Mouse (Mus musculus) liver, embryonic 16.5 days (tissue): ENCODE measurements around the gene Cited2. TPM values are rescaled to one million over a fixed set of nuclear protein-coding genes. Genes with fewer than 3 reads are reported as not detected.

Experiments
- ATAC-seq: fragments of 200-750 bp; cut with Nextera tagmentation; 2 replicates; pipeline ENCODE4 v1.8.0; 2017; ENCODE audit warnings: low read depth, mild to moderate bottlenecking, moderate number of reproducible peaks, moderate library complexity
- H3K27ac ChIP-seq: fragments of 300-500 bp; sonication (generic); 2 replicates; pipeline ENCODE4 v1.5.1; 2014; ENCODE audit warnings: mild to moderate bottlenecking, low read length
- H3K27me3 ChIP-seq: fragments of 300-500 bp; sonication (generic); 2 replicates; pipeline ENCODE4 v1.6.1; 2014; ENCODE audit warnings: low read depth, low read length, mixed read lengths; ENCODE audit not compliant: control insufficient read depth, insufficient read depth
- H3K36me3 ChIP-seq: fragments of 300-500 bp; sonication (generic); 2 replicates; pipeline ENCODE4 v1.6.1; 2014; ENCODE audit warnings: mild to moderate bottlenecking; ENCODE audit not compliant: control insufficient read depth, insufficient read depth
- H3K4me1 ChIP-seq: fragments of 300-500 bp; sonication (generic); 2 replicates; pipeline ENCODE4 v1.6.1; 2014; ENCODE audit warnings: low read depth, low read length, mixed read lengths; ENCODE audit not compliant: control insufficient read depth
- H3K4me2 ChIP-seq: fragments of 300-500 bp; sonication (generic); 2 replicates; pipeline ENCODE4 v1.6.1; 2014; ENCODE audit warnings: low read depth, low read length, mixed read lengths
- H3K4me3 ChIP-seq: fragments of 300-500 bp; sonication (generic); 2 replicates; pipeline ENCODE4 v1.5.1; 2014; ENCODE audit warnings: low read depth, mild to moderate bottlenecking, low read length
- H3K9ac ChIP-seq: fragments of 300-500 bp; sonication (generic); 2 replicates; pipeline ENCODE4 v1.6.1; 2014; ENCODE audit warnings: low read depth, low read length
- H3K9me3 ChIP-seq: fragments of 300-500 bp; sonication (generic); replicated peaks from 2 replicates; pipeline ENCODE4 v1.6.1; 2016; ENCODE audit warnings: low read length; ENCODE audit not compliant: control insufficient read depth
- WGBS: fragments of 180-500 bp; shearing (Covaris S2); extraction: QIAGEN DNeasy Blood & Tissue Kit; methylation state at CpG from one replicate; pipeline ENCODE4 v1.1.7; 2014; ENCODE audit not compliant: insufficient replicate concordance; 5-methylcytosine and 5-hydroxymethylcytosine counted together
- polyA plus RNA-seq: library from polyadenylated mRNA; unstranded; fragments of >200 nt; fragmentation: Nextera tagmentation; extraction: Ambion mirVana; gene quantifications from 2 replicates; pipeline ENCODE4 v1.2.1, GENCODE M21; 2015

The Cited2 gene
- polyA plus RNA-seq: 14.5 and 19.4 TPM in 2 replicates

DNA sequence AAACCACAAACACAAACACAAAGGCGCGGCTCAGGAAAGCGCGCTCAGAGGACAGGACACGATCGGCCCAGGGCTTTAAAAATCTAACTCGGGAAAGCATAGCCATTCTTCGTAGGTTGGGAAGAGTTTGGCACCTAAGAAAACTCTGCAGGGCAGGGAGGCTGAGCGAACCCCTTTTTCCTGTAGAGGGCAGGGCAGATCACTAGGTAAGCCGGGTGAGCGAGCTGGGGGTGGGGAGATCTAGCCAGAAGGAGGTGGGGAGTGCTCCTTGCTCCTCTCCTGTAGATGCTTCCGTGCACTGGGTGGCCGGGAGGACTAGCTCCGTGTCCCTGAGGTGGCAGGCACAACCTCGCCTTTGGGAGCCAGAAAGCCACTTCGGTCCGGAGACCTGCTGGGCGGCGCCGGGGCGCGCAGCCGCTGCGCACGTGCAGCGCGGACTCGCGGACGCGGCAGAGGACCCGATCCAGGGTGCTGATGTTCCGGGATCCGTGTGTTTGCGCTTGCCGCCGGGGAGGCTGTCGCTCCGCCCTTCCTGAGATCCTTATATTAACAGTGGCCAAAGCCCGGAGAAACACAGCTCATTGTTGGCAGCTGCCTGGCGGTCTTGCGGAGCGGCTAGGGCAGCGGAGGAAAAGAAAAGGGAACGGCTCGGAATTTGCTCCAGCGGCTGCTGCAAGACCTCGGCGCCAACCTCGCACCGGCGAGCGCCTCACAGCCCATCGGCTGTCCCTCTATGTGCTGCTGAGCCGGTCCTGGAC lies at the start of gene Cited2:
Gene Cited2, plus strand, starts transcription at position 566 of the 758 bp plus-strand sequence.
- WGBS: under 1% methylated on average over 55 of the region's 55 CpGs
- H3K27ac ChIP-seq: peak within 1 kb of the TSS; percentile 97
- H3K9ac ChIP-seq: peak within 1 kb of the TSS; percentile 94
- no peaks in the 10 kb centered on the region for H3K9me3 ChIP-seq
- peak within 1 kb of the TSS; percentile 89 for H3K4me3 ChIP-seq
- H3K4me1 ChIP-seq: peaks cover 42% of the 10 kb centered on the region
- H3K36me3 ChIP-seq: no peaks in the 10 kb centered on the region
- H3K27me3 ChIP-seq: no peaks in the 10 kb centered on the region
- H3K4me2 ChIP-seq: peak within 1 kb of the TSS; percentile 95
- ATAC-seq: peak; percentile 75

DNA sequence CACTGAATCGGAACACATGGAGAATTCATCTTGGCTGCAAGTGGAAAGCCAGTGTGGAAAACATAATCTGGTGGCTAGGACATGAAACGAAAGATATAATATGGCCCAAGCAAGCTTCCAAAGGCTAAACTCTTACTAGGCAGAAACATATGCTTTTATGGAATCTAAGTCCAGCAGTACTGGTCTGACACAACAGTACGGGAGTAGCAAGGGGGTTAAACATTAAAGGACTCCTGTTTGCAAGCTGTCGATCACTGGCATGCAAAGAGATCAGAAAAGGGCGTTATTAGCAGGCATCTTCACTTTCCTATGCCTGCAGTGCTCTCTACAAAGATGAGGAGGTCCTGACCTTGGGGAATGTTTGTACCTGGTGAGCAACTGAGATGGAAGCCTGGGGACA lies 48.6 kb upstream of the Cited2 start:
- WGBS: 58% methylated on average over 5 of the region's 5 CpGs
- H3K4me2 ChIP-seq: no peak overlapping the region
- H3K9ac ChIP-seq: no peak overlapping the region
- no peaks in the 10 kb centered on the region for H3K36me3 ChIP-seq
- no peaks in the 10 kb centered on the region for H3K27me3 ChIP-seq
- H3K4me1 ChIP-seq: peaks cover 6% of the 10 kb centered on the region
- peak overlapping the region; percentile 42 for H3K27ac ChIP-seq
- H3K4me3 ChIP-seq: no peak overlapping the region
- H3K9me3 ChIP-seq: no peaks in the 10 kb centered on the region
- peak; percentile 76 for ATAC-seq

GRCm38 (mm10) chr10:17674869-17675268 lies 48.1 kb upstream of the Cited2 start:
- Histone ChIP-seq H3K4me3 (no peak overlapping the region), H3K4me2 (no peak overlapping the region), H3K27ac (0 out of 2 replicates have a peak overlapping the region, but pooled peaks have one; percentile 3), H3K9ac (no peak overlapping the region), H3K9me3 (no peaks in the 10 kb centered on the region), H3K4me1 (peaks cover 6% of the 10 kb centered on the region), H3K27me3 (no peaks in the 10 kb centered on the region), H3K36me3 (no peaks in the 10 kb centered on the region)
- peak; percentile 53 for ATAC-seq
- WGBS: 60% methylated on average over 2 of the region's 2 CpGs

DNA sequence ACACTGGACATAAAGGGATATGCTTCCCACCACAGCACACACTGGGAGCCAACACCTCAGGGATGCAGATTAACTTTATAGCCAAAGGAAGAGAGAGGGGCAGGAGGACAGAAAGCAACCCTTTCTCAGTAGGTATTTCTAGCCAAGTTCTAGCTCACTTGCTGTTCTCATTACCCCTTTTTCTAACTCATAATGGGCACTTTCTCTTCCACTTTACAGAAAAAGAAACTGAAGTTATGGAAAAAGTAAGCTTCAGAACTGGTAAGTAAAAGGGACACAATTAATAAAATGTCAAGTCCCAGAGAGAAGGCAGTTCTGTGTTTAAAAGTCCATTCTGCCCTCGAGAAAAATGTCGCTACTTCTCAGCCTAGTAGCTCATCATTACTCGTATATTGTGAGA lies 46.6 kb upstream of the Cited2 start:
- Histone ChIP-seq H3K9ac (no peak overlapping the region), H3K4me2 (no peak overlapping the region), H3K36me3 (no peaks in the 10 kb centered on the region), H3K27ac (no peak overlapping the region), H3K4me1 (peaks cover 6% of the 10 kb centered on the region), H3K27me3 (no peaks in the 10 kb centered on the region), H3K9me3 (no peaks in the 10 kb centered on the region), H3K4me3 (no peak overlapping the region)
- ATAC-seq: no peak
- WGBS: 51% methylated on average over 3 of the region's 3 CpGs

DNA sequence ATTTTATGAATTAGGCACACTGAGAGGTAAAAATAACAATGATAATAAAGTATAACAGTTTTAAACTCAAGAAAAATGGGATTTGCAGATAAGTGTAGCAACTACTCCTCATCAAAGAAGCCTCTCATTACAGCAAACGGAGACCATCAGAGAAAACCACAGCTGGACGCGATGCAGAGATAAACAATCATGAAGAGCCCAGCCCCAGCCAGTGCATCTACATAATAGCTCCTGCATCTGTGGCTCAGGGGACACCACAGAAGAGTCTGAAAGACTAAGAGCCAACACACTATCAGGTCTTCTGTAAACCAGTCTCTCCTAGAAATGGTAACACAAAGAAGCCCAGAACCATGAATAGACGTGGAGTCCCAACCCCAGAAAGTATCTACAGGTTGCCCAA lies 45.7 kb upstream of the Cited2 start:
- ATAC-seq: peak; percentile 41
- no peaks in the 10 kb centered on the region for H3K9me3 ChIP-seq
- no peak overlapping the region for H3K4me2 ChIP-seq
- WGBS: 14% methylated on average over 4 of the region's 4 CpGs
- no peak overlapping the region for H3K4me3 ChIP-seq
- H3K9ac ChIP-seq: no peak overlapping the region
- no peaks in the 10 kb centered on the region for H3K36me3 ChIP-seq
- no peaks in the 10 kb centered on the region for H3K27me3 ChIP-seq
- no peak overlapping the region for H3K27ac ChIP-seq
- H3K4me1 ChIP-seq: peaks cover 6% of the 10 kb centered on the region

DNA sequence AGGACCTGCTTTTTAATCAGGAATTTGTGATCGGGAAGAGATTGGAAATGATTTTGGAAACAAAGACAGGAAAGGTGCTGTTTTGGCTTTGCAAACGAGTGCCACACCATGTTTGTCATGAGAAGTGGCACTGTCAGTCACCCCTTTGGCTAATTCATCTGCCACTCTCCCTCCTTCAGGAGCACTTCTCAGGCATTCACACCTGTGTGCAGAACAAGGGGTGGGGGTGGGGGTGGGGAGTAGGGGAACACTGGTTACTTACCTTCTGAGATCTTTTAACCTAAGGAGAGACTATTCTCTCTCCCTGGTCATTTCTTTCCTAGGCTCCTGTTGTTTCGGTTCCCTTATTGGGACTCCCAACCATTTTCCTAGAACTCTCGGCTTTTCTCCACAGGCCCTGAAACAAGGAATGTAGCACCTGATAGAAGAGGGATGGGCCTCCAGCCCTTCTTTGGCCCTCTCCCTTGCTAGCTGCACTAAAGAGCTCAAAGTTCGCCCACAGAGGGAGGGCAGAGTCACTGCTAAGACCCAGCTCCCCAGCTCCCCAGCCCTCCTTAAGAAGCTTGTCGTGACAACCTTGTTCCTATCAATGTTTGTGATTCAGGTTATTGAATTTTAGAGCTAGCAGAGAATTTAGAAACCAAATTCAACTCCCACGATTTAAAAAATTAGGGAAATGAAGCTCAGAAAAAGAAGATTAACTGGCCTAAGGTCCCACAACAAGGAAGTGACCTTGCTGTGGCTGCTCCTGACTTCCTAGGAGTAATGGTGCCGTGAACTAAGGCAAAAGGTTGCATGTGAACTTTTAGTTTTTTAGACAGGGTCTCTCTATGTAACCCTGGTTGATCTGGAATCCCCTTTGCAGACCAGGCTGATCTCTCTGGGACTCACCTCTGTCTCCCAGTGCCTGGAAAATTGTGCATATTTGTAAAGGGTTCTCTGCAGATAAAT lies 42.3 kb upstream of the Cited2 start:
- Histone ChIP-seq H3K4me2 (no peak overlapping the region), H3K9ac (no peak overlapping the region), H3K9me3 (no peaks in the 10 kb centered on the region), H3K36me3 (no peaks in the 10 kb centered on the region), H3K27ac (no peak overlapping the region), H3K4me1 (peaks cover 3% of the 10 kb centered on the region), H3K4me3 (no peak overlapping the region), H3K27me3 (no peaks in the 10 kb centered on the region)
- no peak for ATAC-seq
- WGBS: 57% methylated on average over 8 of the region's 8 CpGs

DNA sequence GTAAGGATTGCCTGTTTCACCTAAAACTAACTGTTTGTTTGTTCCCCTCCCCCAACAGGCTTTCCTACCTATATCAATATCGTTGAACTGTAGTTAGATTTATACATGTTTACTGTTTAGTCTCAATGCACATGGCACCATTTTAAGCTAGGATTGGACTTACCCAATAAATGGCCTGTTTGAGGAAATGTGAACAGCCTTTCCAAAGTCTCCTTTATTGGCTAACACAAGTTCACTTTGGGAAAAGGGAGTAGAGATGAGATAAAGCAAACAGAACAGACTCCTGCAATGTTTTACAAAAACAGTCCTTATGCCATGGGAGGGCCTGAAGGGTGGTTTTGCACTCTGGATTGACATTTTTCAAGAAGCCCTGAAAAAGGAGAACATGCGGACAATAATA lies 41.6 kb upstream of the Cited2 start:
- Histone ChIP-seq H3K27ac (no peak overlapping the region), H3K4me3 (no peak overlapping the region), H3K27me3 (no peaks in the 10 kb centered on the region), H3K9ac (no peak overlapping the region), H3K4me1 (peaks cover 3% of the 10 kb centered on the region), H3K36me3 (no peaks in the 10 kb centered on the region), H3K9me3 (no peaks in the 10 kb centered on the region), H3K4me2 (no peak overlapping the region)
- ATAC-seq: no peak
- 66% methylated on average over 2 of the region's 2 CpGs for WGBS

DNA sequence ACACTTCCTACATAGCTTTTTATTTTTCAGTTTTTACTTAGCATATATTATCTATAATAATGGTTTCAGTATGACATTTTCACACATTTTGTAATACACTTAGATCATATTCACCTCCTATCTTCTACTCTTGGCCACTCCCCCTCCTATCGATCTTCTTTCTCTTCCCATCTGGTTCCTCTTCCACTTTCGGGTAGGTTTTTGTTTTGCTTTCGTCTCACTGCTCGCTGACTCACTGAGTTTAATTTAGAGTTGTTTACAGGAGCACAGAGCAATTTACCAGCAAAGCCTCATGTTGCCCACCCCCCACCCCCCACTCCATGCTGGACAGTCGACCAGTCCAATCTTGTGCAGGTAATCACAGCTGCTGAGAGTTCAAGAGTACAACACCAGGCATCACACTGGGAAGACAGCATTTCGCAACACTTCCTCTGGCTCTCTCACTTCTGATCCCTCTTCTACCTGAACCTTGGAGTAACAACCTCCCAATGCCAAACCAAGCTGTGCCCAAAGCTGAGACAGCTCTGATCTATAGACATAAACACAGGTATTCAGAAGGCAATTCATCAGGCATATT lies 39.1 kb upstream of the Cited2 start:
- Histone ChIP-seq H3K27me3 (no peaks in the 10 kb centered on the region), H3K4me1 (no peaks in the 10 kb centered on the region; the same call in 1 of the 2 replicates), H3K4me3 (peak overlapping the region; percentile 38), H3K9ac (no peak overlapping the region), H3K9me3 (no peaks in the 10 kb centered on the region), H3K4me2 (peak overlapping the region; percentile 47), H3K36me3 (no peaks in the 10 kb centered on the region), H3K27ac (peak overlapping the region; percentile 21)
- 14% methylated on average over 6 of the region's 6 CpGs for WGBS
- ATAC-seq: peak; percentile 72
